Mouse (Mus musculus) urinary bladder, postnatal 4 days (tissue): Measurements from ENCODE around the gene Pak6.
"Not testable (repeated sequence)": the region's sequence is repeated elsewhere in the genome, so short reads cannot be mapped to it uniquely, and the experiment has no call there.

Experiments
- DNase-seq, 2 experiments: peaks; one replicate each; pipeline ENCODE4 v3.0.0; 2021 to 2022; ENCODE audit warnings: low spot score in 2 of 2

Gene Pak6

GRCm38 (mm10) chr2:118662902-118663803 is at the start of gene Pak6:
Gene Pak6, plus strand, starts transcription at chr2:118663303.
- DNase-seq = no peak

GRCm38 (mm10) chr2:118618013-118618412 is 45.1 kb upstream of the Pak6 start:
- DNase-seq = no peak

GRCm38 (mm10) chr2:118620101-118620500 is 43.0 kb upstream of the Pak6 start:
- DNase-seq = no peak

GRCm38 (mm10) chr2:118620608-118621007 is 42.5 kb upstream of the Pak6 start:
- DNase-seq = no peak

GRCm38 (mm10) chr2:118629276-118629675 is 33.8 kb upstream of the Pak6 start:
- no peak for DNase-seq

GRCm38 (mm10) chr2:118633441-118633840 is 29.7 kb upstream of the Pak6 start:
- no peak for DNase-seq

- no peak for DNase-seq
These were observed 25.8 kb upstream of the Pak6 start for GRCm38 (mm10) chr2:118637258-118637657.

GRCm38 (mm10) chr2:118637888-118638526 is 25.1 kb upstream of the Pak6 start:
- DNase-seq = peak; percentile 45 to 69

- no peak for DNase-seq
These were observed 24.4 kb upstream of the Pak6 start for GRCm38 (mm10) chr2:118638686-118639085.

- no peak for DNase-seq
These were observed 22.0 kb upstream of the Pak6 start for GRCm38 (mm10) chr2:118641147-118641546.

- no peak for DNase-seq
These were observed 20.7 kb upstream of the Pak6 start for GRCm38 (mm10) chr2:118642431-118642830.

- no peak for DNase-seq
These were observed 20.2 kb upstream of the Pak6 start for GRCm38 (mm10) chr2:118642942-118643341.

- no peak for DNase-seq
These were observed 16.4 kb upstream of the Pak6 start for GRCm38 (mm10) chr2:118646665-118647064.

- DNase-seq = not testable (repeated sequence)
These were observed 12.4 kb upstream of the Pak6 start for GRCm38 (mm10) chr2:118650697-118651096.

- no peak for DNase-seq
These were observed 6.3 kb upstream of the Pak6 start for GRCm38 (mm10) chr2:118656688-118657281.

- peak; percentile 32 to 63 for DNase-seq
These were observed 4.6 kb upstream of the Pak6 start for GRCm38 (mm10) chr2:118658457-118658856.

GRCm38 (mm10) chr2:118659077-118659476 is 4.0 kb upstream of the Pak6 start:
- no peak for DNase-seq

- no peak for DNase-seq
These were observed 3.6 kb upstream of the Pak6 start for GRCm38 (mm10) chr2:118659493-118659892.

- no peak for DNase-seq
These were observed 3.1 kb upstream of the Pak6 start for GRCm38 (mm10) chr2:118659998-118660452.

GRCm38 (mm10) chr2:118661891-118662290 is 1.2 kb upstream of the Pak6 start:
- no peak for DNase-seq

GRCm38 (mm10) chr2:118663804-118664766 is 982 bp downstream of the Pak6 start:
- DNase-seq = peak in 1 of 2 experiments; percentile 52
